Comparison of ENCODE assay signal across 9 mouse cellular contexts in genomic region chr1:54690291-54690965, GRCm38 (mm10).
DNase-seq lines count a peak whose midpoint lies in the region; ATAC-seq and TF ChIP-seq lines count a peak whose summit lies in the region.
"Had no signal": no experiment of that assay in that cellular context is flagged by ENCODE, and none has a peak within 500 bp of the region (broad histone marks: within the 10 kb centered on the region; RNA-seq: fewer than 3 reads in every experiment).

No protein-coding gene starts in this region.

- H3K9me3 ChIP-seq in hindbrain, postnatal 0 days (ENCODE audit: low read length): no peaks in the 10 kb centered on the region
- H3K9me3 ChIP-seq in neural tube, embryonic 14.5 days (ENCODE audit: control insufficient read depth, low read length): no peaks in the 10 kb centered on the region
- H3K9me3 ChIP-seq in limb, embryonic 10.5 days (replicated peaks): no peaks in the 10 kb centered on the region

- no peaks in the 10 kb centered on the region for H3K79me2 ChIP-seq in heart, adult 2 months (replicated peaks; ENCODE audit: control insufficient read depth, insufficient read depth, low read length)

- no peak for TF ChIP-seq CTCF in heart, adult 2 months (IDR thresholded peaks at IDR 0.05)
- no peak for TF ChIP-seq CTCF in hindbrain, postnatal 0 days (IDR thresholded peaks at IDR 0.05; ENCODE audit: low read depth)

- peaks cover 15% of the 10 kb centered on the region for H3K4me1 ChIP-seq in heart, adult 2 months (ENCODE audit: control insufficient read depth, insufficient read depth, low read length)
- H3K4me1 ChIP-seq in hindbrain, postnatal 0 days (ENCODE audit: insufficient read depth, low read length): no peaks in the 10 kb centered on the region
- H3K4me1 ChIP-seq in neural tube, embryonic 14.5 days (ENCODE audit: control insufficient read depth, insufficient read depth, low read length): no peaks in the 10 kb centered on the region
- no peaks in the 10 kb centered on the region for H3K4me1 ChIP-seq in limb, embryonic 10.5 days
- H3K4me1 ChIP-seq: embryonic facial prominence, embryonic 13.5 days had no signal

- H3K36me3 ChIP-seq in heart, adult 2 months (ENCODE audit: control insufficient read depth, insufficient read depth, low read length): peaks cover 16% of the 10 kb centered on the region
- H3K36me3 ChIP-seq in hindbrain, postnatal 0 days (ENCODE audit: insufficient read depth, low read length): no peaks in the 10 kb centered on the region
- no peaks in the 10 kb centered on the region for H3K36me3 ChIP-seq in neural tube, embryonic 14.5 days (ENCODE audit: control insufficient read depth, insufficient read depth, low read length)
- peaks cover 3% of the 10 kb centered on the region; the same call in 1 of the 2 replicates for H3K36me3 ChIP-seq in limb, embryonic 10.5 days
- H3K36me3 ChIP-seq: embryonic facial prominence, embryonic 13.5 days had no signal

- DNase-seq in left cerebral cortex, postnatal 4 days: peak; percentile 63
- no peak for DNase-seq in left cerebral cortex, adult 11 months (ENCODE audit: low spot score)
- peak; percentile 35 to 49 for DNase-seq in heart, adult 2 months
- peak; percentile 67 for DNase-seq in hindbrain, postnatal 0 days (ENCODE audit: low spot score)
- no peak for DNase-seq in thymus, adult 18-20 months
- DNase-seq in limb, embryonic 10.5 days (ENCODE audit: low spot score): no peak
- no peak for DNase-seq in T-cell, adult 2 months (ENCODE audit: low spot score)

- H3K4me3 ChIP-seq in heart, adult 2 months: no peak overlapping the region
- H3K4me3 ChIP-seq in hindbrain, postnatal 0 days (ENCODE audit: low read length): peak overlapping the region; percentile 17; the same call in 1 of the 2 replicates
- no peak overlapping the region for H3K4me3 ChIP-seq in neural tube, embryonic 14.5 days (ENCODE audit: low read depth, low read length)
- no peak overlapping the region for H3K4me3 ChIP-seq in limb, embryonic 10.5 days
- H3K4me3 ChIP-seq: embryonic facial prominence, embryonic 13.5 days had no signal

- peak overlapping the region; percentile 64 for H3K27ac ChIP-seq in heart, adult 2 months
- peak overlapping the region; percentile 81 for H3K27ac ChIP-seq in hindbrain, postnatal 0 days
- H3K27ac ChIP-seq in neural tube, embryonic 14.5 days (ENCODE audit: low read depth, low read length): peak overlapping the region; percentile 80
- no peak overlapping the region for H3K27ac ChIP-seq in limb, embryonic 10.5 days
- H3K27ac ChIP-seq: embryonic facial prominence, embryonic 13.5 days had no signal

- ATAC-seq in hindbrain, postnatal 0 days: peak; percentile 91
- ATAC-seq in neural tube, embryonic 14.5 days (ENCODE audit: low read depth): peak; percentile 87

- no peak overlapping the region for H3K9ac ChIP-seq in heart, adult 2 months (ENCODE audit: low read depth, low read length)
- H3K9ac ChIP-seq in hindbrain, postnatal 0 days (replicated peaks; ENCODE audit: low read length): peak overlapping the region; percentile 25
- H3K9ac ChIP-seq in neural tube, embryonic 14.5 days (replicated peaks; ENCODE audit: low read depth, low read length): 0 out of 2 replicates have a peak overlapping the region, but pooled peaks have one; percentile 28
- H3K9ac ChIP-seq: embryonic facial prominence, embryonic 13.5 days had no signal

- TF ChIP-seq POLR2A in heart, adult 2 months (IDR thresholded peaks at IDR 0.05; ENCODE audit: insufficient read depth, low read depth, low read length): peak; percentile 85; the same call in 1 of the 2 replicates

- intact Hi-C loops in left cerebral cortex, postnatal 4 days (cut with DNase I): no loop called here
- intact Hi-C loops in heart, adult 2 months (cut with DNase I): no loop called here

- 23% methylated on average over 13 of the region's 13 CpGs for whole genome bisulfite sequencing in heart, adult 2 months
- 26% methylated on average over 13 of the region's 13 CpGs for WGBS in hindbrain, postnatal 0 days
- 42% methylated on average over 13 of the region's 13 CpGs for WGBS in neural tube, embryonic 14.5 days
- 81% methylated on average over 13 of the region's 13 CpGs for WGBS in limb, embryonic 10.5 days

- TF ChIP-seq EP300 in heart, adult 2 months (IDR thresholded peaks at IDR 0.05; ENCODE audit: insufficient read depth, low read depth, low read length): peak; percentile 92

- peak overlapping the region; percentile 38 for H3K4me2 ChIP-seq in hindbrain, postnatal 0 days (ENCODE audit: low read depth, low read length)
- H3K4me2 ChIP-seq in neural tube, embryonic 14.5 days (ENCODE audit: low read depth, low read length): peak overlapping the region; percentile 21; the same call in 1 of the 2 replicates
- H3K4me2 ChIP-seq: embryonic facial prominence, embryonic 13.5 days had no signal

- H3K27me3 ChIP-seq in heart, adult 2 months (ENCODE audit: control insufficient read depth, insufficient read depth, low read length): no peaks in the 10 kb centered on the region
- no peaks in the 10 kb centered on the region for H3K27me3 ChIP-seq in hindbrain, postnatal 0 days (ENCODE audit: insufficient read depth, low read length)
- H3K27me3 ChIP-seq in neural tube, embryonic 14.5 days (ENCODE audit: control insufficient read depth, insufficient read depth, low read length): no peaks in the 10 kb centered on the region
- no peaks in the 10 kb centered on the region for H3K27me3 ChIP-seq in limb, embryonic 10.5 days (ENCODE audit: low read depth, poor library complexity, severe bottlenecking)
- H3K27me3 ChIP-seq: embryonic facial prominence, embryonic 13.5 days had no signal

Comparison
In these comparisons a context has a peak if more than half of its experiments do, and no peak if none do; other contexts are left out.
1. DNase-seq: peak in left cerebral cortex, postnatal 4 days (single experiment), heart, adult 2 months (2 of 2) and hindbrain, postnatal 0 days (single experiment); none in left cerebral cortex, adult 11 months (single experiment), thymus, adult 18-20 months (0 of 2), limb, embryonic 10.5 days (single experiment) and T-cell, adult 2 months (single experiment).